8 mouse cellular contexts compared by ENCODE assay signal in the genomic region with DNA sequence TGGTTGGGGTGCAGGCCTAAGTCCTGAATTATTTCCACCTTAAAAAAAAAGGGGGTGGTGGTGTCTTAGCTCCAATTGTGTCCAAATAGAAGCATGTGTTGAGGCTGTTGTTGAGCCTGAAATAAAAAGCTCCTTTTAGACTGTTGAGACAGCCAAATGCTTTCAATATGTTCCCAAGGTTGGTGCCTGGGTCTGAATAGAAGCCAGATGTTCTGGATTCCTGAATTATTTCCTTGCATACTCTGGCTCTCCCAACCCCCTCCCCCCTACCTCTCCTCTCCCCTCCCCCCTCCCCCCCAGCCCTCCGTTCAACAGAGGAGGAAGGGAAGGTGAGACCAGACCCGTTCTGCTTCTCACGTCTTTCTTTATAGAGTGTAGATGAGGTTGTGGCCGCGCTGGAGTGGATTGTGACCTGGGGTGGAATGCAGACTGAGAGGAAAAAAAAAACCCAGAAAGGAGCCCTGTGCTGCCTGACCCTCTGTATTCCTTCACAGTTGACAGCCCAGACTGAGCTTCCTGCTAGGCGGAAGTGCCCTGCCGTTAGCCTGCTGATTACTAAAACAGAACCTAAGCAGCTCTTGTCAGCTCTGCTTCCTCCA. TPM values are rescaled to one million over a fixed set of nuclear protein-coding genes. Genes with fewer than 3 reads are reported as not detected.
DNase-seq lines count a peak whose midpoint lies in the region; ATAC-seq and TF ChIP-seq lines count a peak whose summit lies in the region.

No protein-coding gene starts in this region.

- DNase-seq in Muller cell, postnatal 12 days (ENCODE audit: inconsistent ontology term), result peak; percentile 56
- peak; percentile 87 for DNase-seq in embryo, embryonic 10.5 days (ENCODE audit: low spot score)
- peak; percentile 64 for DNase-seq in kidney, adult 9 months
- DNase-seq in lung, postnatal 0 days (ENCODE audit: low spot score), result peak; percentile 68
- DNase-seq in retina, postnatal 1 day, result peak; percentile 45
- no peak for DNase-seq in left cerebral cortex, adult 8-10 months (ENCODE audit: low spot score in 2 of 2)
- no peak for DNase-seq in cerebellum, adult 11-12 months

- peak overlapping the region; percentile 66 for H3K4me2 ChIP-seq in heart, embryonic 13.5 days
- peak overlapping the region; percentile 52 for H3K4me2 ChIP-seq in lung, postnatal 0 days (replicated peaks; ENCODE audit: low read depth, low read length)

- H3K9ac ChIP-seq in heart, embryonic 13.5 days, result peak overlapping the region; percentile 74
- H3K9ac ChIP-seq in lung, postnatal 0 days (replicated peaks; ENCODE audit: low read depth), result no peak overlapping the region; the same call in 1 of the 2 replicates

- H3K27me3 ChIP-seq in heart, embryonic 13.5 days (replicated peaks), result no peaks in the 10 kb centered on the region
- no peaks in the 10 kb centered on the region for H3K27me3 ChIP-seq in lung, postnatal 0 days (replicated peaks; ENCODE audit: insufficient read depth, low read length)

- WGBS in heart, embryonic 13.5 days, result under 1% methylated on average over 7 of the region's 7 CpGs
- 3% methylated on average over 6 of the region's 7 CpGs for WGBS in lung, postnatal 0 days

- no peaks in the 10 kb centered on the region for H3K36me3 ChIP-seq in heart, embryonic 13.5 days
- H3K36me3 ChIP-seq in lung, postnatal 0 days (ENCODE audit: insufficient read depth, low read length), result no peaks in the 10 kb centered on the region

- H3K9me3 ChIP-seq in heart, embryonic 13.5 days, result no peaks in the 10 kb centered on the region
- H3K9me3 ChIP-seq in lung, postnatal 0 days (ENCODE audit: low read length), result no peaks in the 10 kb centered on the region

- H3K4me3 ChIP-seq in heart, embryonic 13.5 days, result peak overlapping the region; percentile 38
- H3K4me3 ChIP-seq in lung, postnatal 0 days (ENCODE audit: low read depth, low read length), result peak overlapping the region; percentile 27

- ATAC-seq in heart, embryonic 13.5 days (ENCODE audit: extremely low read depth, insufficient number of reproducible peaks, low FRiP score, low TSS enrichment), result no peak
- ATAC-seq in lung, postnatal 0 days, result peak; percentile 57

- no peak for TF ChIP-seq EP300 in lung, postnatal 0 days (IDR thresholded peaks at IDR 0.05)

- H3K4me1 ChIP-seq in heart, embryonic 13.5 days, result peaks cover 18% of the 10 kb centered on the region
- H3K4me1 ChIP-seq in lung, postnatal 0 days (ENCODE audit: insufficient read depth, low read depth, low read length), result no peaks in the 10 kb centered on the region

- H3K27ac ChIP-seq in heart, embryonic 13.5 days (replicated peaks), result peak overlapping the region; percentile 94
- H3K27ac ChIP-seq in lung, postnatal 0 days (ENCODE audit: low read length), result peak overlapping the region; percentile 28

- no peak for TF ChIP-seq CTCF in lung, postnatal 0 days (IDR thresholded peaks at IDR 0.05)

RNA-seq across cellular contexts. Expression of gene Ubash3b, which starts 50.9 kb away (rescaled TPM):
- polyA plus RNA-seq in heart, embryonic 13.5 days (2015; fragmentation: Nextera tagmentation; extraction: Ambion mirVana), result 8.5 and 9.3 TPM in 2 replicates
- polyA plus RNA-seq in lung, postnatal 0 days (2015; fragmentation: Nextera tagmentation; extraction: Ambion mirVana), result 4.1 and 4.8 TPM in 2 replicates
- total RNA-seq in left cerebral cortex, adult 8-10 months (2022), result 10 to 100 TPM; 19.9 to 23.9 (median 21.7) TPM

Comparison
In these comparisons a context has a peak if more than half of its experiments do, and no peak if none do; other contexts are left out.
1. DNase-seq: peak in Muller cell, postnatal 12 days (single experiment), embryo, embryonic 10.5 days (single experiment), kidney, adult 9 months (single experiment), lung, postnatal 0 days (single experiment) and retina, postnatal 1 day (single experiment); none in left cerebral cortex, adult 8-10 months (0 of 2) and cerebellum, adult 11-12 months (single experiment).